ENCODE assay signal across 13 mouse cellular contexts in the genomic region with DNA sequence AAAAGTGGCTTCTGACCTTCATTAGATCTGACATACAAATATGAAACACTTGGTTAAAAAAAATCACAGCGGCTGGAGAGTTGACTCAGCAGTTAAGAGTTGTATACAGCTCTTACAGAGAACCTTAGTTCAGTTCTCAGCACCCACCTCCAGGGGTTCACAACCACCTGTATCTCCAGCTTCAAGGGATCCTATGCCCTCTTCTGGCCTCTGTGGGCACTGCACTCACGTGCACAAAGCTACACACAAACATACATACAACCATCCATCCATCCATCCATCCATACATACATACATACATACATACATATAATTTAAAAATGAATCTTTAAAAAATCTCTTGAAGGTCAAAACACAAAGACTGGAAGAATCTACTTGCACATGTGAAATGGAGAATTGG.
"Had no signal": no experiment of that assay in that cellular context is flagged by ENCODE, and none has a peak within 500 bp of the region (broad histone marks: within the 10 kb centered on the region; RNA-seq: fewer than 3 reads in every experiment).

No protein-coding gene starts in this region.

- ATAC-seq: liver, postnatal 0 days; midbrain, embryonic 13.5 days had no signal

- H3K4me1 ChIP-seq: limb, embryonic 10.5 days had no signal

- H3K9me3 ChIP-seq: limb, embryonic 10.5 days; neural tube, embryonic 13.5 days had no signal

- DNase-seq: kidney, postnatal 10 days; kidney, postnatal 4 days; liver, postnatal 0 days; retina, postnatal 1 day; right cerebral cortex, postnatal 4 days; spleen, adult 18-20 months; thymus, adult 2 months; thymus, postnatal 25 days had no signal

- H3K9ac ChIP-seq: liver, postnatal 0 days; midbrain, embryonic 13.5 days; neural tube, embryonic 13.5 days had no signal

- H3K27me3 ChIP-seq: neural tube, embryonic 13.5 days had no signal

- H3K36me3 ChIP-seq: limb, embryonic 10.5 days; midbrain, embryonic 13.5 days; neural tube, embryonic 13.5 days had no signal

- H3K4me2 ChIP-seq: liver, embryonic 11.5 days; midbrain, embryonic 13.5 days; neural tube, embryonic 13.5 days had no signal

- H3K4me3 ChIP-seq: left cerebral cortex, adult 2 months; limb, embryonic 10.5 days; midbrain, embryonic 13.5 days; neural tube, embryonic 13.5 days had no signal

- H3K27ac ChIP-seq: limb, embryonic 10.5 days; midbrain, embryonic 13.5 days; neural tube, embryonic 13.5 days had no signal
